Mouse (Mus musculus) small intestine, adult 2 months (tissue): ENCODE measurements around the gene Rnf135. TPM values are rescaled to one million over a fixed set of nuclear protein-coding genes. Genes with fewer than 3 reads are reported as not detected.
A peak's percentile ranks its signal among the peaks of the same experiment; 100 is the strongest.
"Not testable (repeated sequence)": the region's sequence is repeated elsewhere in the genome, so short reads cannot be mapped to it uniquely, and the experiment has no call there.

Experiments used
- H3K27ac ChIP-seq: fragments of 200-500 bp; 2 replicates; pipeline ENCODE4 v1.5.1; 2012; ENCODE audit warnings: low read depth, low read length, control low read depth, inconsistent platforms; ENCODE audit not compliant: insufficient read depth
- H3K27me3 ChIP-seq: fragments of 200-500 bp; 2 replicates; pipeline ENCODE4 v1.6.1; 2012; ENCODE audit warnings: mild to moderate bottlenecking, moderate library complexity, low read length, inconsistent platforms; ENCODE audit not compliant: control insufficient read depth, insufficient read depth
- H3K36me3 ChIP-seq: fragments of 200-500 bp; 2 replicates; pipeline ENCODE4 v1.6.1; 2012; ENCODE audit warnings: mild to moderate bottlenecking, low read length, control low read depth, inconsistent platforms; ENCODE audit not compliant: control insufficient read depth, insufficient read depth
- H3K4me1 ChIP-seq: fragments of 200-500 bp; 2 replicates; pipeline ENCODE4 v1.6.1; 2012; ENCODE audit warnings: low read length, inconsistent platforms, mixed read lengths; ENCODE audit not compliant: control insufficient read depth, insufficient read depth, insufficient read length
- H3K4me3 ChIP-seq: fragments of 200-500 bp; 2 replicates; pipeline ENCODE4 v1.5.1; 2012; ENCODE audit warnings: low read depth, mild to moderate bottlenecking, control low read depth, inconsistent platforms, low read length, moderate library complexity
- CTCF ChIP-seq: fragments of 200-500 bp; IDR thresholded peaks from 2 replicates; pipeline ENCODE4 v1.5.1; 2012; ENCODE audit warnings: low read depth, mild to moderate bottlenecking, control low read depth, inconsistent platforms, low read length, moderate library complexity, mixed read lengths; ENCODE audit not compliant: insufficient replicate concordance, insufficient read length; ENCODE audit errors: extremely low read depth
- POLR2A ChIP-seq: fragments of 200-500 bp; IDR thresholded peaks from 2 replicates; pipeline ENCODE4 v1.6.1; 2012; ENCODE audit warnings: low read depth, mild to moderate bottlenecking, control low read depth, inconsistent platforms, low read length, moderate library complexity
- WGBS: fragments of 180-500 bp; shearing (Covaris S2); methylation state at CpG from one replicate; pipeline ENCODE4 v1.1.7; 2018; 5-methylcytosine and 5-hydroxymethylcytosine counted together
- polyA plus RNA-seq: library from polyadenylated mRNA; depleted of rRNA; stranded (reverse); fragments of >200 nt; gene quantifications from 2 replicates; pipeline ENCODE4 v1.2.3, GENCODE M21; 2012

The Rnf135 gene
- polyA plus RNA-seq, 1 experiment = 5.9 TPM

DNA sequence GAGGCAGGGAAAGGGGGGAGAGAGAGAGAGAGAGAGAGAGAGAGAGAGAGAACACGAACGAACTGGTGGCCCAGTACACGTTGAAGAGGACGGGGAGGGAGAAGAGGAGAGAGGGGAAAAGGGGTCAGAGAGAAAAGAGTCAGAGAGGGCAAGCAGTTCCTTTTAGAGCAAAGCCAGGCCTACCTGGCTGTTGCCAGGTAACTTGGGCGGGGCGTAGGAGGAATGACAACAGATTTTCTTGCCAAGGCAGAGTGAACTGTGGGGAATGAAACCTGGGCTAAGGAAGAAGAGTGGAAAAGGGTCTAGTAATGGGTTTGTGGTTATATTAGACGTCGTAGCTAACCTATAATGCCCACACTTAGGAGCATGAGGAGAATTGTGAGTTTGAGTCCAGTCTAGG, 40.8 kb upstream of the Rnf135 start:
- Histone ChIP-seq H3K27me3 (no peaks in the 10 kb centered on the region), H3K27ac (peak overlapping the region; percentile 83; the same call in 1 of the 2 replicates), H3K4me3 (peak overlapping the region; percentile 93), H3K4me1 (peaks cover 16% of the 10 kb centered on the region), H3K36me3 (peaks cover 2% of the 10 kb centered on the region; the same call in 1 of the 2 replicates)
- TF ChIP-seq CTCF (no peak), POLR2A (no peak)
- whole genome bisulfite sequencing = 22% methylated on average over 8 of the region's 8 CpGs

- 12% methylated on average over 10 of the region's 10 CpGs for WGBS
- H3K27ac ChIP-seq = peak overlapping the region; percentile 95
- H3K27me3 ChIP-seq = no peaks in the 10 kb centered on the region
- peak overlapping the region; percentile 9; the same call in 1 of the 2 replicates for H3K4me3 ChIP-seq
- H3K36me3 ChIP-seq = no peaks in the 10 kb centered on the region
- no peak for TF ChIP-seq CTCF
- peak; percentile 42; the same call in 1 of the 2 replicates for TF ChIP-seq POLR2A
- peaks cover 16% of the 10 kb centered on the region for H3K4me1 ChIP-seq
Measured at GRCm38 (mm10) chr11:80145787-80146275, 37.8 kb upstream of the Rnf135 start.

DNA sequence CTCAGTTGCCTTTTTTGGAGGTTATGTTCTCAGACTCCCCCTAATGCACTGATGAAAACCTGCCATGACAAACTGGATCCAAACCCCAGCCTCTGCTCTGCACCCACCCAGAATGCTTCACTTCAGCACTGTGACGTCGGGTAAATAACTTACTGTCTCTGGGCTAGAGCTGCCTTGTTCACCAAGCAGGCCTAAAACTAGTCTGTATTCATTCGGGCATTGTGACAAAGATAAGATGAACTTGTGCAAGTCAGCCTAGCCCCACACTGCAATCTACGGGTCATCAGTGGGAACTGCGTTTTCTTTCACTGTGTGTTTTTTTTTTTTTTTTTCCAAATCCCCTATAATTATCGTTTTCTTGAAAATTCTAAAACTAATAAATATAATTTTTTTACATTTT, 35.9 kb upstream of the Rnf135 start:
- Histone ChIP-seq H3K4me3 (no peak overlapping the region), H3K27me3 (no peaks in the 10 kb centered on the region), H3K36me3 (no peaks in the 10 kb centered on the region), H3K27ac (peak overlapping the region; percentile 28), H3K4me1 (peaks cover 16% of the 10 kb centered on the region)
- WGBS = 51% methylated on average over 6 of the region's 6 CpGs
- TF ChIP-seq CTCF (no peak), POLR2A (no peak)

DNA sequence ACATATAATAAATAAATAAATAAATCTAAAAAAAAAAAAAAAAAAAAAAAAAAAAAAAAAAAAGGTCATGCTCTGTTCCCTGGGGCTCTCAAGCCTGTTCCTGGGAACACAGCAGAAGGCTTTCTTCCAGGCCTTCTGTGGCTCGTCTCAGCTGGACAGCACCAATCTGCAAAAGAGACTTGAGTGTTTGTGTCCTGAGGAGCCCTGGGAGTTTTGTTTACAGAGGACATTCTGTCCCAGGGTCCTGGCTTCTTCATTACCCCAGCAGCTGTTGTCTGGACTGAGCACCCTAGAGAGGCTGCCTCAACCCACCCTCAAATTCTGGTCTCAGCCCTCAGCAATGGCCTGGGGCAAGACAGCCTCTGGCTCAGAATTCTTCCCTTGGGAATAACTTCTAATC, 35.3 kb upstream of the Rnf135 start:
- no peak overlapping the region for H3K27ac ChIP-seq
- no peaks in the 10 kb centered on the region for H3K36me3 ChIP-seq
- WGBS = 68% methylated on average over 1 of the region's 1 CpGs
- H3K4me1 ChIP-seq = peaks cover 13% of the 10 kb centered on the region
- TF ChIP-seq POLR2A (no peak), CTCF (no peak)
- H3K27me3 ChIP-seq = no peaks in the 10 kb centered on the region
- H3K4me3 ChIP-seq = no peak overlapping the region

- peaks cover 16% of the 10 kb centered on the region for H3K4me1 ChIP-seq
- not testable (repeated sequence) for H3K27ac ChIP-seq, H3K27me3 ChIP-seq, H3K4me3 ChIP-seq, H3K36me3 ChIP-seq
- WGBS = 66% methylated on average over 4 of the region's 4 CpGs
Measured at GRCm38 (mm10) chr11:80148974-80149373, 34.7 kb upstream of the Rnf135 start.

DNA sequence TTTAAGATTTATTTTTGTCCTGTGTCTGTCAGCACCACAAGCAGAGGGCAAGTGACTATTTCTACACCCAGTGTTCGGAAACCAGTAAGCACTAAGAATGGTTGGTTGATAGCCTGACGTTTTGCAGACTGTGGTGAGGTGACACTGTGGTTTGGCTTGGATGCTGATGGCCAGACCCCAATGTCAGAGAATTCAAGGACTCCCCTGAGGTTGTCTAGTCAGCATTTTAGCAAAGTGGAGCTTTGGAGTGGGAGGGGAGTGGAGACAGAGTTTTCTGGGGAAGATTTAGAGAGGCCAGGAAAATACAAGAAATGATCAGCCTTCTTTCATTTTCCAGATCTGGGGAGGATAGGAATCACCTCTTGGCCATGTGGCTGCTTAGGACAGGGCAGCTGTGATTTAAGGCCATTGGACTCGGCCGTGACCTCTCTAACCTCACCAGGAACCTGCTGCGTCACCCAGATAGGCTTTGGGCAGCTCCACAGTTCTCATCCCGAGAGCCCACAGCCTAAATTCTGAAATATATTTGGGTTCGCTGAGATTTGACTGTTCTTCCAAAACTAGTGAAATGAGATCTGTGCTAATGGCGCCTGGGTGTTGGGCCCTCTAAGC, 34.1 kb upstream of the Rnf135 start:
- peak overlapping the region; percentile 44 for H3K27ac ChIP-seq

GRCm38 (mm10) chr11:80150566-80150965, 33.1 kb upstream of the Rnf135 start:
- WGBS = 51% methylated on average over 5 of the region's 5 CpGs
- Histone ChIP-seq H3K4me3 (no peak overlapping the region), H3K4me1 (peaks cover 13% of the 10 kb centered on the region), H3K27ac (no peak overlapping the region), H3K36me3 (no peaks in the 10 kb centered on the region), H3K27me3 (no peaks in the 10 kb centered on the region)
- TF ChIP-seq CTCF = no peak
- TF ChIP-seq POLR2A = no peak

More for the DNA sequence above, 34.1 kb upstream of the Rnf135 start:
- H3K4me1 ChIP-seq = peaks cover 19% of the 10 kb centered on the region
- TF ChIP-seq POLR2A (no peak), CTCF (no peak)
- 86% methylated on average over 8 of the region's 8 CpGs for WGBS
- H3K36me3 ChIP-seq = no peaks in the 10 kb centered on the region
- H3K27me3 ChIP-seq = no peaks in the 10 kb centered on the region
- H3K4me3 ChIP-seq = no peak overlapping the region

DNA sequence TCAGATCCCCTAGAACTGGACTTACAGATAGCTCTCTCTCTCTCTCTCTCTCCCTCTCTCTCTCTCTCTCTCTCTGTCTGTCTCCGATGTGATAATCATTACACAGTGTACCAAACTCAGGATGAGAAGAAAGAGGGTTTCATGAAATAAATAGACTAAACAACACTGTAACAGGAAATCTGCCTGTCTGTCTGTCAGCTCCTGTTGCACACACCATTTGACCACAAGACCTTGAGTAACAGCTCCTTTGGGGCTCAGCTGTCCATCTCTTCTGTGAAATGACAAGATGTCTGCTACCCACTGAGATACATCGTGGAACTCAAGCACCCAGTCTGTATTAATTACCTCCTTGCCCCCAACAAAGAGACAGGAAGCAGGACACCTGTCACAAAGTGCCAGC, 32.1 kb upstream of the Rnf135 start:
- no peaks in the 10 kb centered on the region for H3K27me3 ChIP-seq
- no peak overlapping the region for H3K4me3 ChIP-seq
- peak overlapping the region; percentile 66 for H3K27ac ChIP-seq
- H3K36me3 ChIP-seq = no peaks in the 10 kb centered on the region; the same call in 1 of the 2 replicates
- peaks cover 10% of the 10 kb centered on the region for H3K4me1 ChIP-seq
- 34% methylated on average over 2 of the region's 2 CpGs for WGBS
- TF ChIP-seq POLR2A = no peak
- TF ChIP-seq CTCF = no peak
